Mouse (Mus musculus): Measurements from ENCODE around the gene Prss47. TPM values are rescaled to one million over a fixed set of nuclear protein-coding genes. Genes with fewer than 3 reads are reported as not detected.

Gene Prss47
- total RNA-seq (2017) = not detected in 2 replicates

GRCm38 (mm10) chr13:65052660-65053059 lies at the start of gene Prss47:
Prss47 (minus strand) TSS chr13:65052760.
- no peak for ATAC-seq (replicated peaks; ENCODE audit: low read depth, poor library complexity, severe bottlenecking)

DNA sequence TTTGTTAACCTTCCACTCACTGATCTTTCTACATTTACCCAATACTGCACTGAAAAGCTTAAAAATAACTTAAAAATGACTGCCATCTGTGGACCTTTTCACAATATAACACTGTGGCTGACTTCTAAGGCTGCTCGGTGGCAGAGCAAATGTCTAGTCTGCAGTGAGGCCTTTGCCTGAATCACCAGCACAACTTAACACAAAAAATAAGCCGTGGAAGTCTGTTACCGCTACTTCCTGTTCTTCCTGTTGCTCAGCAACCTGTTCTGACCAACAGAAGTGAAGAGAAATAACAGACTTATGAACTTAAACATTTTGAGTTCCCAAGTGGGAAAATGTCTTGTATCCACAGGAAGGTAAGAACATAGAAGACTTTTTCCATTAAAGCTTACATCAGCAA lies 48.7 kb upstream of the Prss47 start:
- peak; percentile 62 for ATAC-seq (replicated peaks; ENCODE audit: low read depth, poor library complexity, severe bottlenecking)

DNA sequence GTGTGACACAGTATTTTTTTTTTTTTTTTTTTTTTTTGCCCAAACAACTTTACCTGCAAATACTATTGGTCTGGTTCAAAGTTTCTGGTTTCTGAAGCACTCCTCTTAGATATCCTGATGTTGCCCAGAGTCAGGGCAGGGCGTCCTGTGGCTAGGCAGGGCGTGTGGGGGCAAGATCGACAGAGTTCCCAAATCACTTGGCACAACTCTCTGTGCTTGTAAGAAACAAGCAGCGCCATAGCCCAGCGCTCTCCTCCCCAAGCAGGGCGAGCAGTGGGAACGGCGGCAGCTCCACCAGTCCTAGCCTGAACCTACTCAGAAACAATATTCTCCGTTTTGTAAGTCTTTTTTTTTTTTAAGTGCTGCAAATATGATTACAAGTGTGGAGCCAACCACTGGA lies 48.1 kb upstream of the Prss47 start:
- peak; percentile 51; the same call in 1 of the 2 replicates for ATAC-seq (replicated peaks; ENCODE audit: low read depth, poor library complexity, severe bottlenecking)

GRCm38 (mm10) chr13:65097018-65097417 lies 44.5 kb upstream of the Prss47 start:
- ATAC-seq (replicated peaks; ENCODE audit: low read depth, poor library complexity, severe bottlenecking) = no peak

DNA sequence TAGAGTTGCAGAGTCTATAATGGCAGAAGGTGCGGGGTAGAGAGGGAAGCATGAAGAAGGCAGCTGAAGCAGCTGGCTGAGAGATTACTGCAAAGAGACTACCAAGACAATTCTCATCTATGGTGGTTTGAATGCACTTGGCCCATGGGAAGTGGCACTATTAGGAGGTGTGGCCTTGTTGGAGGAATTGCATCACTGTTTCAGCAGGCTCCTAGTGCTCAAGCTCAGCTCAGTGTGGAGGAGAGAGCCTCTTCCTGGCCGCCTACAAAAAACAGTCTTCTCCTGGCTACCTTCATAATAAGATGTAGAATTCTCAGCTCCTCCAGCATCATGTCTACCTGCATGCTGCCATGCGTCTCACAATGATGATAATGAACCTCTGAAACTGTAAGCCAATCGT lies 43.4 kb upstream of the Prss47 start:
- 0 out of 2 replicates have a peak, but pooled peaks have one; percentile 39 for ATAC-seq (replicated peaks; ENCODE audit: low read depth, poor library complexity, severe bottlenecking)

DNA sequence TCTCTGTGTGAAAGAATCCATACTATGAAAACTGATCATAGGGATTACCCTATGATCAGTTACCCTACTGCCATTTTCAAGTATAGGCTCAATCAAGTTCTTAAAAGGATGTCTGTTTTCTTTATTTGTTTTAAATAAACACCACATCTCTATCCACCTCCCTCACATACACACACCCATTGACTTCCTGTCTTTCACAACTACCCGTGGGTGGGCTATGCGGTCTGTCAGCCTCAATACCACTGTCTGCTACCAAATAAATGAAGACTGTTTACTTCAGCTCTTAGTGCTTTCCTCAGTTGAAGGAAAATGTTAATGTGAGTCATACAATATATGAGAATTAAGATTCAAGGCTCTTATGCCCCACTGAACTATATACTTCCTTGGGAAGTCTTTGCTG lies 17.4 kb upstream of the Prss47 start:
- ATAC-seq (replicated peaks; ENCODE audit: low read depth, poor library complexity, severe bottlenecking) = no peak

DNA sequence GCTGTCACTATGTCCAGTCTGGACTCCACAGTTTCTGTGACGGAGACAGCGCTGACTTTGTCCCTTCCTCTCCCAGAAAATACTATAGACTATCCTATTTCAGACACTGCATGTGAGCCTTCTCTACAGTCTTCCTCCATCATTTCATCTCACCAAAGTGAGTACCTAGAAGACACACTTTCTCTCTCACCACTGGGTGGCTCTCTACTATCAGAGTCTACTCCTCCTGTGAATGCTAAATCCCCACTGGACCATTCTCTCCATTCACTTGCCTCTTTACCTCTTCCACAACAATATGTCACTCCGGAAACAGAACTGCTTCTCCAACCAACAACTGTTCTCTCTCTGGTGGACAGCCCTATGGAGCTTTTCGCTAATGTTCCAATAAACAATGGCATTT lies 17.5 kb downstream of the Prss47 start:
- peak; percentile 81 for ATAC-seq (replicated peaks; ENCODE audit: low read depth, poor library complexity, severe bottlenecking)

DNA sequence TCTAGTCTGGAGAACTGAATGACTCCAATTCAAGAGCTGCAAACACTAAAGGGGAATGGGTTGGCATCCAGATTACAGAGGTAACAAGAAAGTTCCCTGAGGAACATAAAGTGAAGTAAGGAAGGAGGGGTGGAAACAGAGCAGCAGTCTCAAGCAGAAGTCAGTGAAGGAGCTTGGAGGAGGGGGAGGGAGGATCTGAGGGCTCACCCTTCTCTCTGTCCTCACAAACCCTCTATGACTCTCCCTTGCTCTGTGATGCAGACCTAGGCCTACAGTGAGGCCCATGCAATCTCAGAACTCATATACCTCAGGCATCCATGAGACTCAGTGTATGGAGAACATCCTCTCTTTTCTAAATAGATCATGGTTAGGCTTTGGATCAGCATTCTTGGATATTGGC lies 19.8 kb downstream of the Prss47 start, which contains the start of gene Spata31d1c:
Gene Spata31d1c, plus strand, starts transcription at position 301 of the 400 bp plus-strand sequence.
- ATAC-seq (replicated peaks; ENCODE audit: low read depth, poor library complexity, severe bottlenecking) = no peak

- no peak for ATAC-seq (replicated peaks; ENCODE audit: low read depth, poor library complexity, severe bottlenecking)
Measured at GRCm38 (mm10) chr13:65011052-65011738, 41.4 kb downstream of the Prss47 start.

DNA sequence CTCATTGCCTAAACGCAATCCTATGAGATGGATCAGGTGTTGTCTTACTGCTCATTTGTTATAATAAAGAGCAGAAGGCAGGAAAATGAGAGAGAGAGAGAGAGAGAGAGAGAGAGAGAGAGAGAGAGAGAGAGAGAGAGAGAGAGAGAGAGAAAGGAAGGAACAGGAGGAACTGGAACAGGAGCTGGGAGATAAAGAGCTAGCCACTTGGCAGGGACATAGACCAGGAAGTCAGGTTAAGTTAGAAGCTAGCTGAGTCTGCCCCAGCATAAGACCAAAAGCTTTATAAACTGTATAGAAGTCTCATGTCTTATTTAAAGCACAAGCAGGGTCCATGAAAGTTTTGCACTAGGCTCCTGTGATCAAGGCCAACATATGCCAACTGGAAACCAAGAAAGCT lies 44.6 kb downstream of the Prss47 start:
- ATAC-seq (replicated peaks; ENCODE audit: low read depth, poor library complexity, severe bottlenecking) = no peak

- ATAC-seq (replicated peaks; ENCODE audit: low read depth, poor library complexity, severe bottlenecking) = no peak
Measured at GRCm38 (mm10) chr13:65006760-65007159, 45.8 kb downstream of the Prss47 start.

DNA sequence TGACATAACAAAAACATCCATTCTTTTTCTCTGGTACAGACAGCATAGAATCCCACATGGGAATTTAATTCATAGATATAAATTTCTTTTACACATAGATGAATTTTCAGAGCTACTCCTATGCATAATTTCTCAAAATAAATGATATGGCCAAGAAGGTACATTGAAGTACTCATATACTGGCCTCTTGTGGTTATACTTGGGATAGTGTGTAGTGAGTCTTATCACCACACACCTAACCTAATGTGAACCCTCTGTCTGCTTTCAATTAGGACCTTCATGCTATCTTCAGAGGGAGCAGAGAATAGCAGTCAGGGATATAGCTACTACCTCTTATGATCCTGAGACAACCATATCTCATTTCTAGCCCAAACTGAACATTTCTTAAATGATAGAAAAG lies 47.1 kb downstream of the Prss47 start:
- ATAC-seq (replicated peaks; ENCODE audit: low read depth, poor library complexity, severe bottlenecking) = no peak

Other genes with a start within 250 kb of the Prss47 start
- not detected in 2 replicates for gene Cntnap3, start 148.8 kb downstream of the Prss47 start, total RNA-seq (2017)
- not detected in 2 replicates for gene Spata31, start 135.4 kb downstream of the Prss47 start, total RNA-seq (2017)
- not detected in 2 replicates for gene Spata31d1c, start 19.7 kb downstream of the Prss47 start, total RNA-seq (2017)
- gene Mfsd14b, start 60.2 kb upstream of the Prss47 start, total RNA-seq (2017) = 53.2 and 73.7 TPM in 2 replicates
- not detected in 2 replicates for gene Olfr465-ps1, start 85.3 kb upstream of the Prss47 start, total RNA-seq (2017)
- not detected in 2 replicates for gene Olfr466, start 97.5 kb upstream of the Prss47 start, total RNA-seq (2017)
- gene Nlrp4f, start 153.2 kb upstream of the Prss47 start, total RNA-seq (2017) = not detected in 2 replicates
- gene Gm10775, start 206.8 kb upstream of the Prss47 start, total RNA-seq (2017) = not detected in 2 replicates
- 47.7 and 51.6 TPM in 2 replicates for gene Zfp369, start 226.1 kb upstream of the Prss47 start, total RNA-seq (2017)

Measured in common myeloid progenitor, adult 5-6 weeks (primary cell).